Mouse (Mus musculus) myocyte (in vitro differentiated cells): ENCODE data around the gene Rem2.

ENCODE experiments used
- CEBPB ChIP-seq: IDR thresholded peaks from 2 replicates; pipeline ENCODE4 v1.6.1; 2011; ENCODE audit warnings: mild to moderate bottlenecking, moderate library complexity; ENCODE audit not compliant: poor library complexity, insufficient read depth, severe bottlenecking
- E2F4 ChIP-seq: IDR thresholded peaks from one replicate; pipeline ENCODE4 v1.6.1; 2011; ENCODE audit warnings: mild to moderate bottlenecking, control low read depth, moderate library complexity; ENCODE audit not compliant: insufficient read depth
- MAX ChIP-seq: IDR thresholded peaks from one replicate; pipeline ENCODE4 v1.6.1; 2011; ENCODE audit warnings: low read depth, mild to moderate bottlenecking, control low read depth
- MYOD1 ChIP-seq, 3 experiments: IDR thresholded peaks; one replicate each; pipeline ENCODE4 v1.6.1; 2011; ENCODE audit warnings: control low read depth in 2 of 3, low read depth in 2 of 3, mild to moderate bottlenecking in 2 of 3, moderate library complexity in 1 of 3; ENCODE audit not compliant: insufficient read length in 2 of 3, control insufficient read depth in 1 of 3
- MYOG ChIP-seq, 3 experiments: IDR thresholded peaks; one replicate each; pipeline ENCODE4 v1.6.1; 2011; ENCODE audit warnings: control low read depth in 2 of 3, low read depth in 2 of 3, mild to moderate bottlenecking in 2 of 3; ENCODE audit not compliant: insufficient read length in 2 of 3, control insufficient read depth in 1 of 3, insufficient read depth in 1 of 3
- POLR2A ChIP-seq: IDR thresholded peaks from one replicate; pipeline ENCODE4 v1.6.1; 2011; ENCODE audit warnings: low read depth, mild to moderate bottlenecking, control low read depth, moderate library complexity; ENCODE audit not compliant: insufficient read length
- POLR2AphosphoS2 ChIP-seq: IDR thresholded peaks from one replicate; pipeline ENCODE4 v1.6.1; 2011; ENCODE audit warnings: low read depth, control low read depth; ENCODE audit not compliant: insufficient read length
- SRF ChIP-seq: IDR thresholded peaks from one replicate; pipeline ENCODE4 v1.6.1; 2011; ENCODE audit warnings: low read depth; ENCODE audit not compliant: control insufficient read depth, insufficient read length
- USF1 ChIP-seq: IDR thresholded peaks from one replicate; pipeline ENCODE4 v1.6.1; 2011; ENCODE audit warnings: low read depth, mild to moderate bottlenecking, control low read depth, moderate library complexity

DNA sequence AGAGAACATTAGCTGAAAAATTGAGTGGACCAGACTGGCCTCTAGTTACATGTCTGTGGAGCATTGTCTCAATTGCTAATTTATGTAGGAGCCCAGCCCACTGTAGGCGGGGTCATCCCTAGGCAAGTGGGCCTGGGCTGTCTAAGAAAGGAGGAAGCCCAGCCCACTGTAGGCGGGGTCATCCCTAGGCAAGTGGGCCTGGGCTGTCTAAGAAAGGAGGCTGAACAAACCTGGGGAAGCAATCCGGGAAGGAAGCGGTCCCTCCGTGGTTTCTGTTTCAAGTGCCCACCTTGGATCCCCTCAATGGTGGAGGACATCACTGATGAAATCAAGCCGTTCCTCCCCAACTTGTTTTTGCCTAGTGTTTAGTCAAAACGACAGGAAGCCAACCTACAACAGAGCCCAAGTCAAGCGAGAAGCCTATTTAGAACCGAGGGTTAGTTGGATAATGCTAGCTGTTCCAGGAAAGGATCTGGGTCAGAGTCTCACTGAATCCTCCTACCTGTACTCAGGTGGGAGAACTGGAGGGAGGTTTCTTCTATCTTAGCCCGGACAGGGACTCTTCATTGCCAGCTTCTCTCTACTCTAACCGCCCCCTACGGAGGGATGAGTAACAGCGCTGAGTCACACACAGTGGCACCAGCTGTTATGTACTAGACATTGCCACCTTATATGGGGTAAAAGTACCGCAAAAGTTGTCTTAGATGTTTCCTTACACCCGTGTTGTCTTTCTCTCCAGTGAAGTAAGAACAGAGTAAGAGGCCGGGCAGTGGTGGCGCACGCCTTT is 16.6 kb downstream of the Rem2 start:
- TF ChIP-seq MYOG (IDR thresholded peaks at IDR 0.05; ENCODE audit: control insufficient read depth in 1 of 3, insufficient read depth in 1 of 3, insufficient read length in 2 of 3, low read depth in 2 of 3) (peak in 1 of 3 experiments; percentile 13), POLR2A (no peak), E2F4 (no peak), MYOD1 (IDR thresholded peaks at IDR 0.05; ENCODE audit: control insufficient read depth in 1 of 3, insufficient read length in 2 of 3, low read depth in 2 of 3) (peak in 2 of 3 experiments; percentile 52 to 76), MAX (no peak), CEBPB (no peak), USF1 (no peak), POLR2AphosphoS2 (no peak), SRF (peak; percentile 80)
